Mouse (Mus musculus): ENCODE measurements at regions not wholly inside any gene's neighbourhood (a gene's known extent, or its start where the extent isn't known, plus 50 kb on each side); places are given as distances from the start of the nearest gene placed in this dataset.

GRCm38 (mm10) chr11:64579826-64580225 lies 143.4 kb upstream of the F930015N05Rik start:
- Histone ChIP-seq H3K4me1 (ENCODE audit: control insufficient read depth, insufficient read depth, low read length) (no peaks in the 10 kb centered on the region), H3K27ac (ENCODE audit: insufficient read depth, low read depth, low read length) (no peak overlapping the region), H3K4me3 (ENCODE audit: insufficient read depth, low read length) (no peak overlapping the region)
- TF ChIP-seq POLR2A (IDR thresholded peaks at IDR 0.05; ENCODE audit: borderline replicate concordance, low read depth, low read length) (no peak), CTCF (IDR thresholded peaks at IDR 0.05; ENCODE audit: low read depth, low read length) (no peak)

GRCm38 (mm10) chr11:64586056-64586455 lies 149.6 kb upstream of the F930015N05Rik start:
- no peak overlapping the region for H3K27ac ChIP-seq (ENCODE audit: insufficient read depth, low read depth, low read length)
- peaks cover 6% of the 10 kb centered on the region for H3K4me1 ChIP-seq (ENCODE audit: control insufficient read depth, insufficient read depth, low read length)
- no peak overlapping the region for H3K4me3 ChIP-seq (ENCODE audit: insufficient read depth, low read length)
- TF ChIP-seq CTCF (IDR thresholded peaks at IDR 0.05; ENCODE audit: low read depth, low read length), result no peak
- no peak for TF ChIP-seq POLR2A (IDR thresholded peaks at IDR 0.05; ENCODE audit: borderline replicate concordance, low read depth, low read length)

GRCm38 (mm10) chr11:64587034-64587710 lies 150.7 kb upstream of the F930015N05Rik start:
- H3K27ac ChIP-seq (ENCODE audit: insufficient read depth, low read depth, low read length), result no peak overlapping the region
- H3K4me1 ChIP-seq (ENCODE audit: control insufficient read depth, insufficient read depth, low read length), result peaks cover 6% of the 10 kb centered on the region
- H3K4me3 ChIP-seq (ENCODE audit: insufficient read depth, low read length), result no peak overlapping the region
- TF ChIP-seq CTCF (IDR thresholded peaks at IDR 0.05; ENCODE audit: low read depth, low read length) (no peak), POLR2A (IDR thresholded peaks at IDR 0.05; ENCODE audit: borderline replicate concordance, low read depth, low read length) (no peak)

DNA sequence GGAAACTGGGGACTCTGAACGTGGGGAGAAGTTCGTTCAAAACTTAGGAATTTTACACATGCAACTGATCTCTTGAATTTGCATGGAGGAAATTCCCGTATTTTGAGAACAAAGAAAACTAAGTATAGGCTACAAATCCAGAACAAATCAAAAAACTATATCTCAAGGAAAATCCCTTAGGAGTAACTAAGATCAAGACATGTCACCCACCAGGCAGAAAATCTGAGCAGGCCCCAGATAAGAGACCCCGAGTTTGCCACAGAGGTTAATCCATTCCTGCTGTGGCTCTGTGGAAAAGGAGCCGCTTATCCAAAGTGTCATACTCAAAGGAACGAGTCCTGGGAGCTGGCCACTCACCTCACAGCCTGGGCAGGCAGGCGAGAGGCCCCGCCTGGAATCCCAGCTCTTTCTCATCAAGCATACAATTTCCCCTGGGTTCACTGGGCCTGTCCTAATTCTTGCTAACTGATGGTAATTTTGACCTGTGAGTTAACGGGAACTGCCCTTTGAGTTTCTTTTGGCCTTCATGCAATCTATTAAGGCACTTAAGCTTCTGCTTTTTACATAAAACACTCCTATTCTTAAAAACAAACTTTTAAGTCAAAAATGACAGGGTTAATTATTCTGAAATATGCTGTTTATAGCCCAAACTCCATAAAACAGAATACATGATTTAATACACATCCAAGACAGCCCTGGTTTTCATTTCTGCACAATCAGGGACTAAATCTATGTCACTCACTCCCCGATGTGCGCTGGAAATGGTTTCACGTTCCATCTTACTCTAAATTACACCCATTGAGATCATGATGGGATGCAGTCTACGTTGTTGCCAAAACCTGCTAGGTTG lies 151.5 kb upstream of the F930015N05Rik start:
- TF ChIP-seq CTCF (IDR thresholded peaks at IDR 0.05; ENCODE audit: low read depth, low read length) (no peak), POLR2A (IDR thresholded peaks at IDR 0.05; ENCODE audit: borderline replicate concordance, low read depth, low read length) (no peak)
- no peak overlapping the region for H3K27ac ChIP-seq (ENCODE audit: insufficient read depth, low read depth, low read length)
- no peak overlapping the region for H3K4me3 ChIP-seq (ENCODE audit: insufficient read depth, low read length)
- peaks cover 6% of the 10 kb centered on the region for H3K4me1 ChIP-seq (ENCODE audit: control insufficient read depth, insufficient read depth, low read length)

GRCm38 (mm10) chr11:64588601-64588989 lies 152.1 kb upstream of the F930015N05Rik start:
- H3K4me3 ChIP-seq (ENCODE audit: insufficient read depth, low read length), result no peak overlapping the region
- H3K27ac ChIP-seq (ENCODE audit: insufficient read depth, low read depth, low read length), result no peak overlapping the region
- H3K4me1 ChIP-seq (ENCODE audit: control insufficient read depth, insufficient read depth, low read length), result peaks cover 6% of the 10 kb centered on the region
- TF ChIP-seq CTCF (IDR thresholded peaks at IDR 0.05; ENCODE audit: low read depth, low read length) (no peak), POLR2A (IDR thresholded peaks at IDR 0.05; ENCODE audit: borderline replicate concordance, low read depth, low read length) (no peak)

DNA sequence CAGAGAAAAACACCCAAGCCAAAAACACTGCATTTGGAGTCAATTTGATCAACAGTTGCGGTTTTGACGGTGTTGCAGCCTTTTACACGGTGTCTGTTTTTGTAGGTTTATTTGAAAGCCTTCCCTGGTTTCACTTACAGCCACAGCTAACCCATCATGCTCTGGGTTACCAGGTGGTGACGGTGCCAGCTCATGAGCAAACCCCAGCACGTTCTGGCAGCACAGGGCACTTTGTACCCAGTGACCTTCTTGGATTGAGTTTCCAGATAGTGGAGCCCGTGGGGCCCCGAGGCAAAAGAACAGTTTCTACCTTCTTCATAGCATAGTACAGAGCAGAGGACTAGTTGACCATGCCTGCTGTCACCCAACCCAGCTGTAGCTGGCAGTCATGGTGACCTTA lies 152.6 kb upstream of the F930015N05Rik start:
- TF ChIP-seq CTCF (IDR thresholded peaks at IDR 0.05; ENCODE audit: low read depth, low read length) (no peak), POLR2A (IDR thresholded peaks at IDR 0.05; ENCODE audit: borderline replicate concordance, low read depth, low read length) (no peak)
- H3K27ac ChIP-seq (ENCODE audit: insufficient read depth, low read depth, low read length), result no peak overlapping the region
- H3K4me1 ChIP-seq (ENCODE audit: control insufficient read depth, insufficient read depth, low read length), result peaks cover 6% of the 10 kb centered on the region
- no peak overlapping the region for H3K4me3 ChIP-seq (ENCODE audit: insufficient read depth, low read length)

- Histone ChIP-seq H3K4me1 (ENCODE audit: control insufficient read depth, insufficient read depth, low read length) (peaks cover 6% of the 10 kb centered on the region), H3K4me3 (ENCODE audit: insufficient read depth, low read length) (no peak overlapping the region), H3K27ac (ENCODE audit: insufficient read depth, low read depth, low read length) (no peak overlapping the region)
- TF ChIP-seq CTCF (IDR thresholded peaks at IDR 0.05; ENCODE audit: low read depth, low read length) (no peak), POLR2A (IDR thresholded peaks at IDR 0.05; ENCODE audit: borderline replicate concordance, low read depth, low read length) (no peak)
Observed at GRCm38 (mm10) chr11:64590091-64590490, 153.6 kb upstream of the F930015N05Rik start.

GRCm38 (mm10) chr11:64592253-64592652 lies 155.8 kb upstream of the F930015N05Rik start:
- H3K4me3 ChIP-seq (ENCODE audit: insufficient read depth, low read length), result no peak overlapping the region
- TF ChIP-seq CTCF (IDR thresholded peaks at IDR 0.05; ENCODE audit: low read depth, low read length) (no peak), POLR2A (IDR thresholded peaks at IDR 0.05; ENCODE audit: borderline replicate concordance, low read depth, low read length) (no peak)
- no peak overlapping the region for H3K27ac ChIP-seq (ENCODE audit: insufficient read depth, low read depth, low read length)
- peaks cover 6% of the 10 kb centered on the region for H3K4me1 ChIP-seq (ENCODE audit: control insufficient read depth, insufficient read depth, low read length)

GRCm38 (mm10) chr11:64597305-64597704 lies 160.9 kb upstream of the F930015N05Rik start:
- TF ChIP-seq CTCF (IDR thresholded peaks at IDR 0.05; ENCODE audit: low read depth, low read length) (no peak), POLR2A (IDR thresholded peaks at IDR 0.05; ENCODE audit: borderline replicate concordance, low read depth, low read length) (no peak)
- Histone ChIP-seq H3K27ac (ENCODE audit: insufficient read depth, low read depth, low read length) (no peak overlapping the region), H3K4me1 (ENCODE audit: control insufficient read depth, insufficient read depth, low read length) (peaks cover 18% of the 10 kb centered on the region), H3K4me3 (ENCODE audit: insufficient read depth, low read length) (no peak overlapping the region)

GRCm38 (mm10) chr11:64599178-64599577 lies 162.7 kb upstream of the F930015N05Rik start:
- peaks cover 18% of the 10 kb centered on the region for H3K4me1 ChIP-seq (ENCODE audit: control insufficient read depth, insufficient read depth, low read length)
- no peak overlapping the region for H3K4me3 ChIP-seq (ENCODE audit: insufficient read depth, low read length)
- H3K27ac ChIP-seq (ENCODE audit: insufficient read depth, low read depth, low read length), result no peak overlapping the region
- no peak for TF ChIP-seq CTCF (IDR thresholded peaks at IDR 0.05; ENCODE audit: low read depth, low read length)
- TF ChIP-seq POLR2A (IDR thresholded peaks at IDR 0.05; ENCODE audit: borderline replicate concordance, low read depth, low read length), result no peak

All from bone marrow macrophage, adult 2 months (primary cell).